Mouse (Mus musculus) telencephalon, adult 2 months (tissue): ENCODE measurements around the gene Pde9a.

Experiments used
- DNase-seq: peaks from one replicate; pipeline ENCODE4 v3.0.0-alpha.2; 2011; ENCODE audit warnings: low read depth, low spot score

The Pde9a gene

GRCm38 (mm10) chr17:31433401-31433928 is 47.5 kb downstream of the Pde9a start:
- DNase-seq = no peak

GRCm38 (mm10) chr17:31433978-31434797 is 48.2 kb downstream of the Pde9a start:
- no peak for DNase-seq

GRCm38 (mm10) chr17:31434825-31435325 is 48.9 kb downstream of the Pde9a start:
- DNase-seq = no peak

GRCm38 (mm10) chr17:31435934-31436813 is 50.2 kb downstream of the Pde9a start:
- no peak for DNase-seq

GRCm38 (mm10) chr17:31436814-31437406 is 50.9 kb downstream of the Pde9a start:
- DNase-seq = no peak

- no peak for DNase-seq
Measured at GRCm38 (mm10) chr17:31437482-31437881, 51.5 kb downstream of the Pde9a start.

- DNase-seq = no peak
Measured at GRCm38 (mm10) chr17:31439978-31440377, 54.0 kb downstream of the Pde9a start.

- DNase-seq = no peak
Measured at GRCm38 (mm10) chr17:31442513-31442912, 56.5 kb downstream of the Pde9a start.

GRCm38 (mm10) chr17:31444251-31444650 is 58.2 kb downstream of the Pde9a start:
- no peak for DNase-seq

GRCm38 (mm10) chr17:31445061-31445731 is 59.2 kb downstream of the Pde9a start:
- no peak for DNase-seq

GRCm38 (mm10) chr17:31447766-31448165 is 61.8 kb downstream of the Pde9a start:
- DNase-seq = no peak

- DNase-seq = no peak
Measured at GRCm38 (mm10) chr17:31448519-31448918, 62.5 kb downstream of the Pde9a start.

GRCm38 (mm10) chr17:31450206-31450605 is 64.2 kb downstream of the Pde9a start:
- DNase-seq = no peak

- no peak for DNase-seq
Measured at GRCm38 (mm10) chr17:31451179-31451708, 65.2 kb downstream of the Pde9a start.

GRCm38 (mm10) chr17:31452816-31453215 is 66.8 kb downstream of the Pde9a start:
- no peak for DNase-seq

- DNase-seq = no peak
Measured at GRCm38 (mm10) chr17:31453476-31453875, 67.5 kb downstream of the Pde9a start.

- DNase-seq = no peak
Measured at GRCm38 (mm10) chr17:31454056-31454455, 68.0 kb downstream of the Pde9a start.

GRCm38 (mm10) chr17:31456723-31457567 is 70.9 kb downstream of the Pde9a start:
- DNase-seq = peak; percentile 77

- no peak for DNase-seq
Measured at GRCm38 (mm10) chr17:31460416-31460815, 74.4 kb downstream of the Pde9a start.

GRCm38 (mm10) chr17:31462506-31462905 is 76.5 kb downstream of the Pde9a start:
- no peak for DNase-seq
